In genomic region chr5:67138643-67139042, GRCm38 (mm10) we compare ENCODE assay signal across 15 mouse cellular contexts. TPM values are rescaled to one million over a fixed set of nuclear protein-coding genes. Genes with fewer than 3 reads are reported as not detected.
DNase-seq lines count a peak whose midpoint lies in the region; ATAC-seq lines count a peak whose summit lies in the region.
"Had no signal": no experiment of that assay in that cellular context is flagged by ENCODE, and none has a peak within 500 bp of the region (broad histone marks: within the 10 kb centered on the region; RNA-seq: fewer than 3 reads in every experiment).

No protein-coding gene starts in this region.

- H3K36me3 ChIP-seq in hindbrain, embryonic 14.5 days (replicated peaks; ENCODE audit: control insufficient read depth, insufficient read depth), result no peaks in the 10 kb centered on the region
- no peaks in the 10 kb centered on the region for H3K36me3 ChIP-seq in neural tube, embryonic 14.5 days (ENCODE audit: control insufficient read depth, insufficient read depth, low read length)
- H3K36me3 ChIP-seq in heart, embryonic 11.5 days (ENCODE audit: control insufficient read depth, insufficient read depth, low read length), result no peaks in the 10 kb centered on the region
- H3K36me3 ChIP-seq: G1E; limb, embryonic 13.5 days had no signal

- H3K9ac ChIP-seq in hindbrain, embryonic 14.5 days, result 0 out of 2 replicates have a peak overlapping the region, but pooled peaks have one; percentile 47
- no peak overlapping the region for H3K9ac ChIP-seq in neural tube, embryonic 14.5 days (replicated peaks; ENCODE audit: low read depth, low read length)
- H3K9ac ChIP-seq in heart, embryonic 11.5 days (ENCODE audit: low read depth, low read length), result no peak overlapping the region
- H3K9ac ChIP-seq: limb, embryonic 13.5 days had no signal

- no peaks in the 10 kb centered on the region for H3K9me3 ChIP-seq in hindbrain, embryonic 14.5 days (ENCODE audit: control insufficient read depth, low read length)
- H3K9me3 ChIP-seq in neural tube, embryonic 14.5 days (ENCODE audit: control insufficient read depth, low read length), result no peaks in the 10 kb centered on the region
- no peaks in the 10 kb centered on the region for H3K9me3 ChIP-seq in heart, embryonic 11.5 days (replicated peaks; ENCODE audit: control insufficient read depth, low read length)

- peak overlapping the region; percentile 58; the same call in 1 of the 2 replicates for H3K27ac ChIP-seq in hindbrain, embryonic 14.5 days
- peak overlapping the region; percentile 35 for H3K27ac ChIP-seq in neural tube, embryonic 14.5 days (ENCODE audit: low read depth, low read length)
- H3K27ac ChIP-seq in heart, embryonic 11.5 days (ENCODE audit: low read depth, low read length), result no peak overlapping the region
- H3K27ac ChIP-seq: heart, adult 2 months; limb, embryonic 13.5 days had no signal

- WGBS in hindbrain, embryonic 14.5 days, result 6% methylated on average over 8 of the region's 8 CpGs
- WGBS in neural tube, embryonic 14.5 days, result 7% methylated on average over 8 of the region's 8 CpGs
- 59% methylated on average over 8 of the region's 8 CpGs for WGBS in heart, embryonic 11.5 days (ENCODE audit: insufficient replicate concordance)

- peaks cover 24% of the 10 kb centered on the region for H3K4me1 ChIP-seq in hindbrain, embryonic 14.5 days (replicated peaks; ENCODE audit: control insufficient read depth, insufficient read depth, low read length)
- peaks cover 12% of the 10 kb centered on the region for H3K4me1 ChIP-seq in neural tube, embryonic 14.5 days (ENCODE audit: control insufficient read depth, insufficient read depth, low read length)
- no peaks in the 10 kb centered on the region for H3K4me1 ChIP-seq in heart, embryonic 11.5 days (ENCODE audit: control insufficient read depth, insufficient read depth, low read length)
- H3K4me1 ChIP-seq: megakaryocyte, embryonic 14.5 days had no signal

- no peak overlapping the region for H3K4me3 ChIP-seq in hindbrain, embryonic 14.5 days (replicated peaks; ENCODE audit: low read length)
- H3K4me3 ChIP-seq in neural tube, embryonic 14.5 days (ENCODE audit: low read depth, low read length), result no peak overlapping the region
- H3K4me3 ChIP-seq in heart, embryonic 11.5 days (ENCODE audit: low read depth, low read length), result no peak overlapping the region
- H3K4me3 ChIP-seq: heart, adult 2 months; limb, embryonic 13.5 days; megakaryocyte, embryonic 14.5 days had no signal

- peak overlapping the region; percentile 41 for H3K4me2 ChIP-seq in hindbrain, embryonic 14.5 days (replicated peaks)
- peak overlapping the region; percentile 16; the same call in 1 of the 2 replicates for H3K4me2 ChIP-seq in neural tube, embryonic 14.5 days (ENCODE audit: low read depth, low read length)
- H3K4me2 ChIP-seq in heart, embryonic 11.5 days, result no peak overlapping the region
- H3K4me2 ChIP-seq: limb, embryonic 13.5 days had no signal

- peak; percentile 18 for DNase-seq in embryo, embryonic 10 days (ENCODE audit: low spot score)
- no peak for DNase-seq in embryo, embryonic 10.5 days (ENCODE audit: low spot score)
- DNase-seq in embryo, embryonic 9.5 days (ENCODE audit: extremely low spot score), result peak; percentile 12
- DNase-seq in hindbrain, embryonic 14.5 days (ENCODE audit: low spot score), result peak; percentile 36
- no peak for DNase-seq in urinary bladder, adult 18-20 months (ENCODE audit: low spot score in 2 of 2)
- DNase-seq in kidney, adult 8-10 months, result no peak
- DNase-seq: heart, adult 2 months; lung, adult 2 months; right cerebral cortex, postnatal 4 days had no signal

- ATAC-seq in hindbrain, embryonic 14.5 days (ENCODE audit: low FRiP score), result peak; percentile 46; the same call in 1 of the 2 replicates
- ATAC-seq in neural tube, embryonic 14.5 days (ENCODE audit: low read depth), result peak; percentile 80
- ATAC-seq in heart, embryonic 11.5 days (replicated peaks; ENCODE audit: insufficient number of reproducible peaks, low FRiP score, low TSS enrichment), result no peak

- peaks cover 8% of the 10 kb centered on the region; the same call in 1 of the 2 replicates for H3K27me3 ChIP-seq in hindbrain, embryonic 14.5 days (ENCODE audit: control insufficient read depth, insufficient read depth, low read length)
- H3K27me3 ChIP-seq in neural tube, embryonic 14.5 days (ENCODE audit: control insufficient read depth, insufficient read depth, low read length), result no peaks in the 10 kb centered on the region
- H3K27me3 ChIP-seq in heart, embryonic 11.5 days (ENCODE audit: control insufficient read depth, insufficient read depth, low read length), result no peaks in the 10 kb centered on the region
- H3K27me3 ChIP-seq: limb, embryonic 13.5 days; megakaryocyte, embryonic 14.5 days had no signal

RNA-seq across cellular contexts. Expression of gene Phox2b, which starts 39.5 kb away (rescaled TPM):
- polyA plus RNA-seq in hindbrain, embryonic 14.5 days (2014; fragmentation: Nextera tagmentation; extraction: Ambion mirVana), result 24.3 and 27.3 TPM in 2 replicates
- 0.08 and 0.15 TPM in 2 replicates for polyA plus RNA-seq in neural tube, embryonic 14.5 days (2014; fragmentation: Nextera tagmentation; extraction: Ambion mirVana)
- polyA plus RNA-seq in heart, embryonic 11.5 days (2014; fragmentation: Nextera tagmentation; extraction: Ambion mirVana), result 0.25 and 0.43 TPM in 2 replicates
- polyA plus RNA-seq: frontal cortex, adult 2 months; G1E had no signal

Comparison
In these comparisons a context has a peak if more than half of its experiments do, and no peak if none do; other contexts are left out.
1. DNase-seq: peak in embryo, embryonic 10 days (single experiment), embryo, embryonic 9.5 days (single experiment) and hindbrain, embryonic 14.5 days (single experiment); none in embryo, embryonic 10.5 days (single experiment), urinary bladder, adult 18-20 months (0 of 2) and kidney, adult 8-10 months (0 of 2).
2. RNA of gene Phox2b, which starts 39.5 kb away (polyA plus RNA-seq): 24.3 to 27.3 TPM in hindbrain, embryonic 14.5 days; 0.25 to 0.43 TPM in heart, embryonic 11.5 days and 0.08 to 0.15 TPM in neural tube, embryonic 14.5 days; every median in the first group is over 10 times any median in the second.